Mouse (Mus musculus) bone marrow, adult 2 months (tissue): ENCODE results near the gene Tbc1d2.
"Not testable (repeated sequence)": the region's sequence is repeated elsewhere in the genome, so short reads cannot be mapped to it uniquely, and the experiment has no call there.

Experiments
- CTCF ChIP-seq: fragments of 200-500 bp; IDR thresholded peaks from 2 replicates; pipeline ENCODE4 v1.5.1; 2011; ENCODE audit warnings: low read length, control low read depth; ENCODE audit not compliant: control insufficient read depth, insufficient read depth
- POLR2A ChIP-seq: fragments of 200-500 bp; IDR thresholded peaks from 2 replicates; pipeline ENCODE4 v1.6.1; 2011; ENCODE audit warnings: low read depth, mild to moderate bottlenecking, control low read depth, low read length, borderline replicate concordance; ENCODE audit not compliant: control insufficient read depth

DNA sequence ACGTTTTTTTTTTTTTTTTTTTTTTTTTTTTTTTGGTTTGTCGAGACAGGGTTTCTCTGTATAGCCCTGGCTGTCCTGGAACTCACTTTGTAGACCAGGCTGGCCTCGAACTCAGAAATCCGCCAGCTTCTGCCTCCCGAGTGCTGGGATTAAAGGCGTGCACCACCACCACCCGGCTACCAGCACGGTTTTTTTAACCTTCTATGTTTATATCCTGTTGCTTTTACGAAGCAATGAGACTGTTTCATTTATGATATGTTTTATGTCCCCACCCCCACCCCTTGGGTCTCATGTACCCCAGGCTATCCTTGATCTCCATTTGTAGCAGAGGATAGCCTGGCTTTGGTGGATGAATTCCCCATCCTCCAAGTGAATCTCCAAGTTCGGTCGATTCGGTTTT is 50.4 kb downstream of the Tbc1d2 start:
- TF ChIP-seq CTCF, POLR2A: not testable (repeated sequence)
